Mouse (Mus musculus): ENCODE data around the gene Lhfpl2. TPM values are rescaled to one million over a fixed set of nuclear protein-coding genes. Genes with fewer than 3 reads are reported as not detected.

The Lhfpl2 gene
- total RNA-seq, 2 experiments from 2014 or later = 59.1 to 60.8 TPM

GRCm38 (mm10) chr13:94135180-94135579, 77.6 kb downstream of the Lhfpl2 start:
- DNase-seq (ENCODE audit: low spot score in 2 of 2) = no peak

- DNase-seq (ENCODE audit: low spot score in 2 of 2) = no peak
These were observed 82.3 kb downstream of the Lhfpl2 start for GRCm38 (mm10) chr13:94139713-94140445.

GRCm38 (mm10) chr13:94140446-94140845, 82.8 kb downstream of the Lhfpl2 start:
- DNase-seq (ENCODE audit: low spot score in 2 of 2) = no peak

- no peak for DNase-seq (ENCODE audit: low spot score in 2 of 2)
These were observed 85.6 kb downstream of the Lhfpl2 start for GRCm38 (mm10) chr13:94143063-94143652.

- DNase-seq (ENCODE audit: low spot score in 2 of 2) = no peak
These were observed 86.9 kb downstream of the Lhfpl2 start for GRCm38 (mm10) chr13:94144451-94144850.

GRCm38 (mm10) chr13:94147257-94147656, 89.7 kb downstream of the Lhfpl2 start:
- no peak for DNase-seq (ENCODE audit: low spot score in 2 of 2)

- DNase-seq (ENCODE audit: low spot score in 2 of 2) = no peak
These were observed 91.4 kb downstream of the Lhfpl2 start for GRCm38 (mm10) chr13:94149006-94149405.

- no peak for DNase-seq (ENCODE audit: low spot score in 2 of 2)
These were observed 92.2 kb downstream of the Lhfpl2 start for GRCm38 (mm10) chr13:94149781-94150180.

- no peak for DNase-seq (ENCODE audit: low spot score in 2 of 2)
These were observed 93.7 kb downstream of the Lhfpl2 start for GRCm38 (mm10) chr13:94151308-94151707.

GRCm38 (mm10) chr13:94152836-94153235, 95.2 kb downstream of the Lhfpl2 start:
- DNase-seq (ENCODE audit: low spot score in 2 of 2) = no peak

GRCm38 (mm10) chr13:94153658-94154057, 96.1 kb downstream of the Lhfpl2 start:
- no peak for DNase-seq (ENCODE audit: low spot score in 2 of 2)

GRCm38 (mm10) chr13:94154512-94155296, 97.1 kb downstream of the Lhfpl2 start:
- no peak for DNase-seq (ENCODE audit: low spot score in 2 of 2)

GRCm38 (mm10) chr13:94155657-94156429, 98.2 kb downstream of the Lhfpl2 start:
- no peak for DNase-seq (ENCODE audit: low spot score in 2 of 2)

GRCm38 (mm10) chr13:94158864-94159477, 101.4 kb downstream of the Lhfpl2 start:
- no peak for DNase-seq (ENCODE audit: low spot score in 2 of 2)

- no peak for DNase-seq (ENCODE audit: low spot score in 2 of 2)
These were observed 102.1 kb downstream of the Lhfpl2 start for GRCm38 (mm10) chr13:94159478-94160220.

GRCm38 (mm10) chr13:94164501-94164900, 106.9 kb downstream of the Lhfpl2 start:
- no peak for DNase-seq (ENCODE audit: low spot score in 2 of 2)

- no peak for DNase-seq (ENCODE audit: low spot score in 2 of 2)
These were observed 110.7 kb downstream of the Lhfpl2 start for GRCm38 (mm10) chr13:94168319-94168718.

- no peak for DNase-seq (ENCODE audit: low spot score in 2 of 2)
These were observed 111.8 kb downstream of the Lhfpl2 start for GRCm38 (mm10) chr13:94169325-94169916.

- no peak for DNase-seq (ENCODE audit: low spot score in 2 of 2)
These were observed 114.0 kb downstream of the Lhfpl2 start for GRCm38 (mm10) chr13:94171612-94172011.

Data from adrenal gland, postnatal 4 days (tissue).